Mouse (Mus musculus) 3T3-L1 (cell line): ENCODE measurements at regions not wholly inside any gene's neighbourhood (a gene's known extent, or its start where the extent isn't known, plus 50 kb on each side); places are given as distances from the start of the nearest gene placed in this dataset.

Source experiments
- DNase-seq: peaks from one replicate; pipeline ENCODE4 v3.0.0-alpha.2; 2015; ENCODE audit warnings: low read depth, low spot score

GRCm38 (mm10) chr10:25857954-25858616 lies 220.0 kb upstream of the Gm9767 start:
- DNase-seq: no peak

GRCm38 (mm10) chr10:25844348-25844747 lies 233.7 kb upstream of the Gm9767 start:
- no peak for DNase-seq

GRCm38 (mm10) chr10:25829275-25829674 lies 248.8 kb upstream of the Gm9767 start:
- DNase-seq: peak; percentile 18

- no peak for DNase-seq
Observed at GRCm38 (mm10) chr10:25804223-25804622, 268.2 kb upstream of the Smlr1 start.

GRCm38 (mm10) chr10:25801499-25801898 lies 265.4 kb upstream of the Smlr1 start:
- DNase-seq: peak; percentile 27

- DNase-seq: no peak
Observed at GRCm38 (mm10) chr10:25798881-25799280, 262.8 kb upstream of the Smlr1 start.

- peak; percentile 25 for DNase-seq
Observed at GRCm38 (mm10) chr10:25790363-25790821, 254.3 kb upstream of the Smlr1 start.

- DNase-seq: peak; percentile 82
Observed at GRCm38 (mm10) chr10:25788660-25789059, 252.6 kb upstream of the Smlr1 start.

- peak; percentile 79 for DNase-seq
Observed at GRCm38 (mm10) chr10:25788004-25788403, 251.9 kb upstream of the Smlr1 start.

GRCm38 (mm10) chr10:25783861-25784260 lies 247.8 kb upstream of the Smlr1 start:
- no peak for DNase-seq

GRCm38 (mm10) chr10:25779476-25779875 lies 243.4 kb upstream of the Smlr1 start:
- no peak for DNase-seq

- peak; percentile 5 for DNase-seq
Observed at GRCm38 (mm10) chr10:25777717-25778116, 241.7 kb upstream of the Smlr1 start.

- DNase-seq: no peak
Observed at GRCm38 (mm10) chr10:25776697-25777096, 240.6 kb upstream of the Smlr1 start.

- DNase-seq: no peak
Observed at GRCm38 (mm10) chr10:25770051-25770450, 234.0 kb upstream of the Smlr1 start.

GRCm38 (mm10) chr10:25768456-25768855 lies 232.4 kb upstream of the Smlr1 start:
- DNase-seq: peak; percentile 70

- no peak for DNase-seq
Observed at GRCm38 (mm10) chr10:25754300-25754699, 218.2 kb upstream of the Smlr1 start.

GRCm38 (mm10) chr10:25742678-25743077 lies 206.6 kb upstream of the Smlr1 start:
- no peak for DNase-seq

GRCm38 (mm10) chr10:25740956-25741355 lies 204.9 kb upstream of the Smlr1 start:
- DNase-seq: peak; percentile 80

GRCm38 (mm10) chr10:25730470-25730869 lies 194.4 kb upstream of the Smlr1 start:
- DNase-seq: no peak

GRCm38 (mm10) chr10:25723966-25724365 lies 187.9 kb upstream of the Smlr1 start:
- DNase-seq: no peak

GRCm38 (mm10) chr10:25715747-25716146 lies 179.7 kb upstream of the Smlr1 start:
- no peak for DNase-seq

- no peak for DNase-seq
Observed at GRCm38 (mm10) chr10:25714636-25715035, 178.6 kb upstream of the Smlr1 start.

GRCm38 (mm10) chr10:25714041-25714440 lies 178.0 kb upstream of the Smlr1 start:
- peak; percentile 50 for DNase-seq

GRCm38 (mm10) chr10:25707951-25708350 lies 171.9 kb upstream of the Smlr1 start:
- DNase-seq: no peak
